Mouse (Mus musculus): ENCODE measurements around the gene Sh3bp4. TPM values are rescaled to one million over a fixed set of nuclear protein-coding genes. Genes with fewer than 3 reads are reported as not detected.

Sh3bp4 gene
- total RNA-seq, 2 experiments from 2014 or later = 24.4 to 25.9 TPM

DNA sequence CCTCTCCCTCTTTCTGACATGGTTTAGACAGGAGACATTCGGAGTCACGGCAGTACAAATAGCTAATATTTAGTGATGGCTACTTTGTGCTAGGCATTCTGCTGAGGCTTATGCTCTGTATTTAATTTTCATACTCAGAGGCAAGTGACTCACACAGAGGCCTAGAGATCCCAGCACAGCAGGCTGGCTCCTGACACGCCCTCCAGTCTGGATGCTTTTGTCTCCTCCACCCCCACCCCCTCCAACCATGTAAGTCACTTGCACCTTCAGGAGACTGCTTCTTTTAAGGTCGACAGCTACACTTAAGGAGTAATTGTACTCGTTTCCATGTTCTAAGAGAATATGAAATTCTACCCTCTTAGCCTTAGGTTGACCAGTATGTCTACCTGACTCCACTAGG lies 1.4 kb upstream of the Sh3bp4 start:
- intact Hi-C loops (cut with DNase I) = no loop called here
- DNase-seq (ENCODE audit: extremely low spot score in 1 of 2, low spot score in 2 of 2) = no peak

DNA sequence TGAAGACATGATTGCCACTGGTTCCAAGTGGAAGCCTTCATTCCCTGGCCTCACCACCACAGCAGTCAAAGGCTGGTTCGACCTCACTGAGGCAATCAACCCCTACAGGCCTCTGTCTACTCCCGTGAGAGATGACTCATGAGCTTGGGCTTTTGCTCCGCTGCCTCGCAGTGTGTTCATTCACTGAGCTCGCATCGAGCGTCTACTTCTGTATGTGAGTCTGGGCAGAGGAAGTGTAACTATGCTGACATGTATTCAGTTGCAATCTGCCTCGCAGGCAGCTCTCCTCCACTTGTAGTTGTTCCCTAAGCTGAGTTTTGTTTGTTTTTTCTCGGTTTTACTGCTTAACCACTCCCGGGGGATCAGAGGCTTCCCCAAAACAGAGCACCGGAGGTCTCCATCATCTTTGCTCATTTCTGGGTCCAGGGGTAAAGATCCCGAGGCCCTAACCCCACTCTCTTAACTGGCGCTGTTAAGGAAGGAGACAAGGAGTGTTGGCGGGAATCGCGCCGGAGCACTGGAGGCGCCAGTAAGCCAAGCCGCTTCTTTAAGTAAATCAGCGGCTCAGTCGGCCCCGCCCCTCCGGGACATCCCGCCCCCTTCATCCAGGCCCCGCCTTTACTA lies 624 bp upstream of the Sh3bp4 start:
- intact Hi-C loops (cut with DNase I) = loop anchor here (5.0 kb wide), 2 partner anchors 123 to 312 kb away; no protein-coding TSS in a partner anchor
- DNase-seq (ENCODE audit: extremely low spot score in 1 of 2, low spot score in 2 of 2) = peak in 1 of 2 experiments; percentile 45

GRCm38 (mm10) chr1:89070871-89071361 lies 701 bp downstream of the Sh3bp4 start:
- intact Hi-C loops (cut with DNase I) = loop anchor here (5.0 kb wide), 2 partner anchors 121 to 314 kb away; no protein-coding TSS in a partner anchor
- peak; percentile 23 to 62 for DNase-seq (ENCODE audit: extremely low spot score in 1 of 2, low spot score in 2 of 2)

DNA sequence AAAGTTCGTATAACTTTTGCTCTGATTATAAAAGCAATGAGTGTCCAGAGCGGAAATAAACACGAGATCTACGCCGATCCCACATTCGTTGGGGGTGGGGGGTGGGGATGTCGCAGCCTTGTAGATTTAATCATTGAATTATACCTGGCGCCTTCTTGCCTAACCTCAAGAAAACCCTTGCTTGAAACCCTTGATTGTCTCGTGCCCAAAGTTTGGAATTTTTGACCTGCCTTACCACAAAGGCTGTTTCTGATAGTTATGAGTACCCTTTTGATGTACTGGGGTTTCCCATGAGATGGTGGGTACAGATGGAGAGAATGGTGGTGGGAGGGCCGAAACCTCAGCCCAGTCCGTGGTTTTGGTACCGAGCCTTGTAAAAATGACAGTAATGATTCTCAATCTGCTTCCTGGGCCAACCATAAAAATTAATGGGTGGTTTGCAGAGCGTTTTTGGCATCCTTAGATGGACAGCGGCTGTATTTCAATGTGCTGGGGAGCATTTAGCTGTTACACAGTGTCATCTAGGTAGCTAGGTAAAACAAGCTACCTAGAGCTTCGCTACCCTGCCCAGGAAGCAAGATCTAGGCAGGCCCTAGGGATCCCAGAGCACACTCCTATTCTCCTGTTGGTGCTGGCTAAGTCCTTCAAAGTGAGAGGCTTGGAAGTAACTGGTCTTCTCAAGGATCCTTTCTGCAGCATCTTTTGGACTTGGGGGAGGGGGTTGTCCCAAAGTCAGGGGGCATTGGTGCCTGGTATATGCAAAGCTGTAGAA lies 1.3 kb downstream of the Sh3bp4 start:
- intact Hi-C loops (cut with DNase I) = loop anchor here (5.0 kb wide), 2 partner anchors 121 to 314 kb away; no protein-coding TSS in a partner anchor
- no peak for DNase-seq (ENCODE audit: extremely low spot score in 1 of 2, low spot score in 2 of 2)

DNA sequence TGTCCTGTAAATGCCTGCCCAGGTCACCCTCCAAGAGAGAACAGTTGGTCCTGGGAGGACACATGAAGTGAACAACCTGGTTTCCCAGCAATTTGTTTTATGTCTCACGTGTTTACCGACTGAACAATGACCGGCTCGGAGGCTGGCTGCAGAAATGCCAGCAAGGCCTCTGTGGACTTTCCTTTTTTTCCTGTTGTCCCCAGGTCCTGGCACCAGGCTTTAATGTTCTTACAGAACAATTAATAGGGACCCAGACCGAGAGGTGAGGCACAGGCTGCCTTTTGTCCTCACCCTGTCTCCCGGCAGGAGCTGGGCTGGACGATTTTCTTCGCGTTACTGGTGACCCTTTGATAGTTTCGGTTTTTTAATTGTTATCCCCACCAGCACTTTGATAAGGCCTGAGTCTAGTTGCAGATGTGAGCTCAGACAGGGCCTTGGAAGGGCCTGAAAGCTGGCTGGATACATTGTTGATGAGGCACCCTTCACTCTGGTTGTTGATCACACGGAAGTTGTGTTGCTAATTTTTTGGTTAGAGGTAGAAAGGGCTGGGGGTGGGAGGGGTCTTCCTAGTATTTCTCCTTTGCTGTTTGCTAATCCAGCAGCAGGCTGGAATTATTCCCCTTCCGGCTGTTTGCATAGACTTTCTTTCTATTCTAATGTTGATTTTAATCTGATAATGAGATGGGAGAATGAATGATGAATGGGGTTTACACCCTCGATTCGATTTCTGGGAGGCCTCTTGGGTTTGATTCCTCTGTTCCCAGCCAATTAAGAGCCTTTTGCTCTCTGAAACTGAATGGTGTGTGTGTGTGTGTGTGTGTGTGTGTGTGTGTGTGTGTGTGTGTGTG lies 2.2 kb downstream of the Sh3bp4 start:
- peak in 1 of 2 experiments; percentile 43 for DNase-seq (ENCODE audit: extremely low spot score in 1 of 2, low spot score in 2 of 2)
- intact Hi-C loops (cut with DNase I) = loop anchor here (5.0 kb wide), 2 partner anchors 120 to 315 kb away; no protein-coding TSS in a partner anchor

DNA sequence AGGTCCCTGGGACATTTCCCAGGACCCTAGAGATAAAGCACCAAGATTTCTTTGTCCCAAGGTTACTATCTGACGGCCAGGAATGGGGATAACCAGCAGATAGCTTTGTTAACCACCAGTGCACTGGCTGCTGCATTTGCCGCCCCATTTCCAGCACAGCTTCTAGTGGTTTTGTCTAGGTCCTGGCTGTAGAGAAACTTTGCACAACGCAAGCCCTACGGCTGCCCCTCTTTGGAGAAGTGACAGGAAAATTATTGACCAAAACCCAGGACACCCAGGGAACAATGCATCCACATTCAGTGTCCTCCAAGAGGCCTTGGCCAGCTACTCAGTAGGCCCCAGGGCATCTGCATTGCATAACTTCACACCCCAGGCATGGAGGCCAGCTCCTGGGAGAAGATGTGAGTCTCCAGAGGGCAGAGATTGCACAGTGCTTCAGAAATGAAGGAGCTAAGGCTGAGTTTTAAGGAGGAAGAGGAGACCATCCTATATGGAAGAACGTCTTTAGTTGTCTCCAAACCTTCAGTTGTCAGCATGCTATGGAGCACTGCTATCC lies 3.2 kb downstream of the Sh3bp4 start:
- no peak for DNase-seq (ENCODE audit: extremely low spot score in 1 of 2, low spot score in 2 of 2)
- intact Hi-C loops (cut with DNase I) = loop anchor here (5.0 kb wide), 2 partner anchors 119 to 316 kb away; no protein-coding TSS in a partner anchor

DNA sequence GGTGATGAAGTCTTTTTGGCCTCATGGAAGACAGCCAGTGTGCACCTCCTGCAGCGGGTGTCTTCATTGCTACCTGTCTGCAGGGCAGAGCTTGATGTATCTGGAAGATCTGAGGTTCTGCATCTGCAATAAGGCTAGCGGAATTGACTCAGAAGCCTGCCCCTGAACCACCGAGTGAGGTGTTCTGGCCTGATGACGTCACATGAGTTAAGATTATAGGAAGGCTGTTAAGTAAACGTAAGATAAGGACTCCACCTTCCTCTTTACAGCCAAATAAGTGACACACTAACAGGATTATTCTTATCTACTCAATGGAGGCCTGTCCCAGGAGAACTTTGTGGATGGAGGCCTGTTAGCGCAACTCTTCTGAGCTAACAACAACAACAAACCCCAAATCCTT lies 4.5 kb downstream of the Sh3bp4 start:
- intact Hi-C loops (cut with DNase I) = loop anchor here (5.0 kb wide), 2 partner anchors 118 to 317 kb away; no protein-coding TSS in a partner anchor
- DNase-seq (ENCODE audit: extremely low spot score in 1 of 2, low spot score in 2 of 2) = no peak

- DNase-seq (ENCODE audit: extremely low spot score in 1 of 2, low spot score in 2 of 2) = no peak
- intact Hi-C loops (cut with DNase I) = no loop called here
These were observed 4.9 kb downstream of the Sh3bp4 start for GRCm38 (mm10) chr1:89075120-89075519.

GRCm38 (mm10) chr1:89076777-89077176 lies 6.6 kb downstream of the Sh3bp4 start:
- intact Hi-C loops (cut with DNase I) = no loop called here

GRCm38 (mm10) chr1:89078240-89078639 lies 8.0 kb downstream of the Sh3bp4 start:
- DNase-seq (ENCODE audit: extremely low spot score in 1 of 2, low spot score in 2 of 2) = no peak
- intact Hi-C loops (cut with DNase I) = no loop called here

More at GRCm38 (mm10) chr1:89076777-89077176, 6.6 kb downstream of the Sh3bp4 start:
- DNase-seq (ENCODE audit: extremely low spot score in 1 of 2, low spot score in 2 of 2) = no peak

- intact Hi-C loops (cut with DNase I) = no loop called here
- no peak for DNase-seq (ENCODE audit: extremely low spot score in 1 of 2, low spot score in 2 of 2)
These were observed 8.5 kb downstream of the Sh3bp4 start for GRCm38 (mm10) chr1:89078730-89079129.

- DNase-seq (ENCODE audit: extremely low spot score in 1 of 2, low spot score in 2 of 2) = no peak
- intact Hi-C loops (cut with DNase I) = no loop called here
These were observed 9.0 kb downstream of the Sh3bp4 start for GRCm38 (mm10) chr1:89079239-89079638.

- no peak for DNase-seq (ENCODE audit: extremely low spot score in 1 of 2, low spot score in 2 of 2)
- intact Hi-C loops (cut with DNase I) = no loop called here
These were observed 10.2 kb downstream of the Sh3bp4 start for GRCm38 (mm10) chr1:89080371-89080770.

- DNase-seq (ENCODE audit: extremely low spot score in 1 of 2, low spot score in 2 of 2) = no peak
- intact Hi-C loops (cut with DNase I) = no loop called here
These were observed 10.6 kb downstream of the Sh3bp4 start for GRCm38 (mm10) chr1:89080795-89081194.

DNA sequence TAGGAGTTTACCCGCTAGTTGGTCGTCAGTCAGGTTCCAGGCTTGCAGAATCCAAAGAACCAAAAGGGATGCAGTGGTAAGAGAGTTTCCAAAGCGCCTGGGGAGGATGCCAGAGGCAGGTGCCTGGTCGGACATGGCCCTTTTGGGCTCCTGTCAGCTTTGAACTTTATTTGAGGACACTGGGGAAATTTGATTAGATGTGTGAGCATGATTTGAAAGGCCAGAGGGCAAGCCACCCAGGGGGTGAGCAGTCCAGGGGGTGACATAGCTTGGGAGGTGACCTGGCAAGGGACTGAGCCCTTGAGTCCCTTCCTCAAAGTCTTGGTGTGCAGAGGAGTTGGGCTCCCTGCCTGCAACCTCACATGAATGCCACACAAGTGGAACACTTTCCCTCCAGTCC lies 11.2 kb downstream of the Sh3bp4 start:
- no peak for DNase-seq (ENCODE audit: extremely low spot score in 1 of 2, low spot score in 2 of 2)
- intact Hi-C loops (cut with DNase I) = no loop called here

DNA sequence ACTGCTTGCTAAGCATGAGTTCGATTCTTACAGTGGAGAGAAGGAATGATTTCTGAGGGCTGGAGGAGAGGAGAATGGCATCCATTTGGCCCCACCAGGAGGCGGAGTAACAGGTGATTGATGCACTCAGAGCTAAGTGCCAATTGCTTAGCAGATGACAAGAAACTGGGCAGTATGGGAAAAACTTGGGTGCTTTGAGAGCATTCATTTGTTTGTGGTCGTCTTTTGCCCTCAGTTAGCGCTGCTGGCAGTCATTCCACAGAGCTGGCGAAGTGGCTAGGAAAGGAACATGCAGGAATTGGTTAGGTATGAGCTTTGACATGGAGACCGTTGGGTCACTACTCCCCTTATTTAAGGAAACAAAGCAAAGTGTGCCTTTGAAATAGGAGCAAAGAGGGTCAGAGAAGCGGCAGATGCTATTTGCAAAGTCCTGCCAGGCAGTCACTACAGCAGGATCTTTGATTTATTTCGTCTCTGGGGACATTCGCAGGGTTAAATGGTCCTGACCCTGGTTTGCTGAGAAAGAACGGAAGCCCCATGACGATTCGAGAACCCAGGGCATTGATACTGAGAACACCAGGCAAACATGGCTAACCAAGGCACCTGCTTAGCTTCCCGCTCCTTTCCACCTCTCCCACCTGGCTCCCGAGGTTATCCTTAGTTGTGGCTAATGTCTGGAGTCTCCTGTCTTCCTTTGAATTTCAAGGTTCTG lies 12.1 kb downstream of the Sh3bp4 start:
- DNase-seq (ENCODE audit: extremely low spot score in 1 of 2, low spot score in 2 of 2) = peak in 1 of 2 experiments; percentile 9
- intact Hi-C loops (cut with DNase I) = no loop called here

- DNase-seq (ENCODE audit: extremely low spot score in 1 of 2, low spot score in 2 of 2) = peak in 1 of 2 experiments; percentile 16
- intact Hi-C loops (cut with DNase I) = no loop called here
These were observed 16.4 kb downstream of the Sh3bp4 start for GRCm38 (mm10) chr1:89086575-89087153.

GRCm38 (mm10) chr1:89088144-89088543 lies 17.9 kb downstream of the Sh3bp4 start:
- intact Hi-C loops (cut with DNase I) = no loop called here
- DNase-seq (ENCODE audit: extremely low spot score in 1 of 2, low spot score in 2 of 2) = peak in 1 of 2 experiments; percentile 42

All from left cerebral cortex, postnatal 10 days (tissue).